Mouse (Mus musculus) heart, postnatal 0 days (tissue): Measurements from ENCODE around the gene Leng8. TPM values are rescaled to one million over a fixed set of nuclear protein-coding genes. Genes with fewer than 3 reads are reported as not detected.
"Not testable (repeated sequence)": the region's sequence is repeated elsewhere in the genome, so short reads cannot be mapped to it uniquely, and the experiment has no call there.

Experiments
- ATAC-seq: fragments of 200-750 bp; cut with Nextera tagmentation; 2 replicates; pipeline ENCODE4 v1.8.0; 2017; ENCODE audit warnings: low read depth, moderate number of reproducible peaks, moderate library complexity; ENCODE audit not compliant: insufficient read depth
- DNase-seq: peaks from one replicate; pipeline ENCODE4 v3.0.0-alpha.2; 2016; ENCODE audit warnings: low spot score
- H3K27ac ChIP-seq: fragments of 300-500 bp; sonication (generic); 2 replicates; pipeline ENCODE4 v1.5.1; 2014; ENCODE audit warnings: low read depth, mild to moderate bottlenecking
- H3K27me3 ChIP-seq: fragments of 300-500 bp; sonication (generic); 2 replicates; pipeline ENCODE4 v1.6.1; 2014; ENCODE audit warnings: low read length, mixed read lengths; ENCODE audit not compliant: control insufficient read depth, insufficient read depth
- H3K36me3 ChIP-seq: fragments of 300-500 bp; sonication (generic); replicated peaks from 2 replicates; pipeline ENCODE4 v1.6.1; 2014; ENCODE audit warnings: low read length, mixed read lengths; ENCODE audit not compliant: control insufficient read depth, insufficient read depth
- H3K4me1 ChIP-seq: fragments of 300-500 bp; sonication (generic); 2 replicates; pipeline ENCODE4 v1.6.1; 2014; ENCODE audit warnings: antibody characterized with exemption; ENCODE audit not compliant: control insufficient read depth, insufficient read depth
- H3K4me2 ChIP-seq: fragments of 300-500 bp; sonication (generic); 2 replicates; pipeline ENCODE4 v1.6.1; 2014; ENCODE audit warnings: low read depth, mild to moderate bottlenecking, low read length, moderate library complexity
- H3K4me3 ChIP-seq: fragments of 300-500 bp; sonication (generic); 2 replicates; pipeline ENCODE4 v1.5.1; 2014; ENCODE audit warnings: low read depth, low read length
- H3K9ac ChIP-seq: fragments of 300-500 bp; sonication (generic); replicated peaks from 2 replicates; pipeline ENCODE4 v1.6.1; 2014; ENCODE audit warnings: low read depth, low read length, mixed read lengths
- H3K9me3 ChIP-seq: fragments of 300-500 bp; sonication (generic); replicated peaks from 2 replicates; pipeline ENCODE4 v1.6.1; 2016; ENCODE audit warnings: low read length; ENCODE audit not compliant: control insufficient read depth
- CTCF ChIP-seq: IDR thresholded peaks from 2 replicates; pipeline ENCODE4 v1.5.1; 2016; ENCODE audit warnings: antibody characterized with exemption, control low read depth, low read depth
- EP300 ChIP-seq: IDR thresholded peaks from 2 replicates; pipeline ENCODE4 v1.6.1; 2016; ENCODE audit warnings: antibody characterized with exemption, low read depth
- WGBS: fragments of 180-500 bp; shearing (Covaris S2); extraction: QIAGEN DNeasy Blood & Tissue Kit; methylation state at CpG from one replicate; pipeline ENCODE4 v1.1.7; 2014; 5-methylcytosine and 5-hydroxymethylcytosine counted together
- polyA plus RNA-seq: library from polyadenylated mRNA; unstranded; fragments of >200 nt; fragmentation: Nextera tagmentation; extraction: Ambion mirVana; gene quantifications from 2 replicates; pipeline ENCODE4 v1.2.1, GENCODE M21; 2015
- total RNA-seq: library from RNA; depleted of rRNA; stranded (reverse); fragments of >200 nt; gene quantifications from 2 replicates; pipeline ENCODE4 v1.2.3, GENCODE M21; 2014; ENCODE audit warnings: low replicate concordance

Leng8 gene
- total and polyA plus RNA-seq, 2 experiments from 2014 or later = 16.0 to 112 TPM

DNA sequence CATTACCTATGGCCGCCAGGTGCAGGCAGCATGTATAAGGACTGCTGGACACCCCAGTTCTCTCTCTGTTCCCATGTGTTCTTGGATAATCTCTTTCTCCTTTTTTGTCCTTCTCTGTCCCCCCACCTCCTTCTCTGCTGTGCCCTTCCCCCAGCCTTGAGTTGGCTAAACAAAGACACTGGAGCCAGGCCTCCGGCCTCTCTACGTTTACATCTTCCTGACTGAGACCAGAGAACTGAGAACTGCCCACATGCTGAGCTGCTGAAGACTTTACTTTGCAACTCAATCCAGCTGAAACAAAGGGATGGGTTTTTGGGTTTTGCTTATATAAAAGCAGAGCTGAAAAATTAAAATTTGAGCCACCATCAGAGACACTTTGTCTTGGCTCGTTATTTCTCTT lies 18.1 kb downstream of the Leng8 start:
- Histone ChIP-seq H3K9ac (no peak overlapping the region), H3K9me3 (no peaks in the 10 kb centered on the region), H3K36me3 (no peaks in the 10 kb centered on the region), H3K4me3 (no peak overlapping the region), H3K4me1 (peaks cover 14% of the 10 kb centered on the region), H3K4me2 (no peak overlapping the region), H3K27ac (no peak overlapping the region), H3K27me3 (0 out of 2 replicates have a peak, but pooled peaks cover 7% of the 10 kb centered on the region)
- ATAC-seq (no peak), DNase-seq (no peak)
- 54% methylated on average over 4 of the region's 4 CpGs for WGBS
- TF ChIP-seq CTCF (no peak), EP300 (no peak)

DNA sequence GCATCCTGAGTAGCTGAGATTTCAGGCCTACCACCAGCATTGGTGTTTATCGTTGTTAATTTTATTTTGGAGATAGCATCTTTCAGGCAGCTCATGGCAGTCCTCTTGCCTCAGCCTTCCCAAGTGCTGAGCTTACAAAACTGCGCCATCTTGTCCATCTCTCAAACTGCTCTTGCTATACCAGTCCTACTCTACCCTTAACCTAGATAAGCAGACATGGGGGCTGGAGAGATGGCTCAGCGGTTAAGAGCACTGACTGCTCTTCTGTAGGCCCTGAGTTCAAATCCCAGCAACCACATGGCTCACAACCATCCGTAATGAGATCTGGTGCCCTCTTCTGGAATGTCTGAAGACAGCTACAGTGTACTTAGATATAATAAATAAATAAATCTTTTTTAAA lies 24.8 kb downstream of the Leng8 start:
- whole genome bisulfite sequencing = 86% methylated on average over 4 of the region's 4 CpGs
- not testable (repeated sequence) for ATAC-seq, DNase-seq

DNA sequence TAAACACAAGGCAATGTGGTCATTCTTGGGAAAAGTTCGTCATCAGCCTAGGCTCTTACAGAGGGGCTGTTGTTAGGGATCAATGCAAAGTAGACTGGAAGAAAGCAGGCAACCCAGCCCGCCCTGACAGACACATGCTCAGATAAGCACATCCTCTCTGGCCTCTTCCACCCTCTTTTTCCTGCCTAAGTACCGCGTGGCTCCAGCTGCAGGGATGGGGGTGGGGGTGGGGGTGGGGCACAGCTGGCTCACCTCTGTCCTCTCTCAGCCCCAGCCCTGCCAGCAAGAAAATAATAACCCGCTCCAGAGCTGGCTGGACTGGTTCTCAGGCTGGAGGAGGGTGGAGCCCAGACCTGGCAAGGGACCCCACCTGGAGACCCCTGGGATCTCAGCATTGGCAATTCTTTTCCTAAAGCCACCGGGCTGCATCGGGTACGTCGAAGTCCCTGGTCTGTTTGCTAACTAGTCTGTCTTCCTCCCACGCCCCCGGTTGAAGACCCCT lies 26.8 kb downstream of the Leng8 start:
- Histone ChIP-seq H3K27ac (peak overlapping the region; percentile 73), H3K9me3 (no peaks in the 10 kb centered on the region), H3K27me3 (no peaks in the 10 kb centered on the region), H3K4me1 (no peaks in the 10 kb centered on the region), H3K36me3 (no peaks in the 10 kb centered on the region), H3K4me2 (peak overlapping the region; percentile 76), H3K9ac (peak overlapping the region; percentile 55), H3K4me3 (peak overlapping the region; percentile 56)
- no peak for TF ChIP-seq EP300
- TF ChIP-seq CTCF = no peak
- ATAC-seq (peak; percentile 56), DNase-seq (peak; percentile 30)
- 1% methylated on average over 11 of the region's 11 CpGs for WGBS

More for the DNA sequence above, 24.8 kb downstream of the Leng8 start:
- not testable (repeated sequence) for H3K9me3 ChIP-seq, H3K9ac ChIP-seq, H3K4me1 ChIP-seq, H3K36me3 ChIP-seq, H3K27me3 ChIP-seq, H3K4me3 ChIP-seq, H3K27ac ChIP-seq, H3K4me2 ChIP-seq

DNA sequence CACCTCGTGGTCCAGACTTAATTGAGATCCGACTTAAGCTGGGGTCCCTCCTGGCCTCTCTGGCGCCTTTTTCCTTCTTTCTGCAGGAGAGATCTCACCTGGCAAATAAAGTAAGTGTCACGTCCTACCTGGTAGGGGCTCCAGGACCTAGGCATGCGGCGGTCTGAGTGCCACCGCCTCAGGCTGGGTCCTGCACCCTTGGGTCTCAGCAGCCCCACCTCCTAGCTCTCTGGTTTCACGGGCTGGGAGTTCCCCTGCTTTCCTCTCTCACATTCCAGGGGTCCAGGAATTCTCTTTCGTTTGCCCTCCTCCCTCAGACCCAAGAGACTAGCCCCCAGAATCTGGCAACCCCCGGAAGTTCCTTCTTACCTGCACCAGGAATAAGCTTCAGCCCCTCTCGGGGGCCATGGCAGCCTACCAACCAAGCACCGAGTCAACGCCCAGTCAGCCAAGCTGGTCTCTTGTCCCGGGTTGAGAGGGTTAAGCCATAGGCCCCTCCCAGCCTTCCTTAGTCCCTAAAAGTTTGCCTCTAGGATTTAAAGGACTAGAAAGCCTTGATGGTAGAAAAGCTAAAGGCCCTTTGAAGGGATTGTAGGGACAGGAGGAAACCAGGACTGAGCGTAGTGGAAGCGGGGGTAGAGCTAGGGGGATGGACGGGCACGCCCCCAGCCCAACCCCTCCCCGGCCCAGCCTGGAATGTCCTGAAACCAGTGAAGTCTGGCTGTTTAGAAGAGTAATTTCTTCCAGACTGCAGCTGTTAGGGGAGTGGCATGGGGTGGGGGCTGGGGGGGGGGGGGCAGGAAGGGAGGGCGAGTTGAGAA lies 27.5 kb downstream of the Leng8 start, which contains the start of gene Cdc42ep5:
Gene Cdc42ep5 (minus strand): TSS at position 771 of the 821 bp plus-strand sequence.
- Histone ChIP-seq H3K27me3 (no peaks in the 10 kb centered on the region), H3K4me2 (peak within 1 kb of the TSS; percentile 76), H3K9me3 (no peaks in the 10 kb centered on the region), H3K9ac (peak within 1 kb of the TSS; percentile 55), H3K4me1 (no peaks in the 10 kb centered on the region), H3K4me3 (peak within 1 kb of the TSS; percentile 56), H3K36me3 (no peaks in the 10 kb centered on the region), H3K27ac (peak within 1 kb of the TSS; percentile 73)
- DNase-seq = peak; percentile 78
- peak; percentile 89 for ATAC-seq
- 0% methylated on average over 19 of the region's 20 CpGs for WGBS
- TF ChIP-seq CTCF (no peak), EP300 (no peak)

DNA sequence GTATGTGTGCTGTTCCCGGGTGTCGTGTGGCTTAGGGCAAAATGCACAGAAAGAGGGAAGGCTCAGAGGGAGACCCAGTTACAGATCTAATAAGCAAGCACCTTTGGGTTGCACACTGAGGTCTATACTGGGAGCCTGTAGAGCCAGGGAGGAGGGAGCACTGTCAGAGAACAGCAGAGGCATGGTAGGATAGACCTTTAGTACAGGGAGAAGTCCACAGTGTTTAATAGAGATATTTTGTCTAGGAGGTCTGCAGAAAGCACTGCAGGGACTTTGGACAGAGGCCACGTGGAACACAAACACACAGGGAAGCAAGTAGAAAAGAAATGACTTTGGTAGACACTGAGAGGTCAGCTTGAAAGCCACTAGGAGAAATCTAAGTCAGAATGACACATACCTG lies 28.4 kb downstream of the Leng8 start:
- Histone ChIP-seq H3K4me2 (peak overlapping the region; percentile 76), H3K36me3 (no peaks in the 10 kb centered on the region), H3K9me3 (no peaks in the 10 kb centered on the region), H3K4me3 (0 out of 2 replicates have a peak overlapping the region, but pooled peaks have one; percentile 56), H3K4me1 (no peaks in the 10 kb centered on the region), H3K27ac (peak overlapping the region; percentile 32; the same call in 1 of the 2 replicates), H3K9ac (no peak overlapping the region), H3K27me3 (no peaks in the 10 kb centered on the region)
- 8% methylated on average over 3 of the region's 3 CpGs for WGBS
- TF ChIP-seq CTCF (no peak), EP300 (no peak)
- ATAC-seq (no peak), DNase-seq (no peak)

DNA sequence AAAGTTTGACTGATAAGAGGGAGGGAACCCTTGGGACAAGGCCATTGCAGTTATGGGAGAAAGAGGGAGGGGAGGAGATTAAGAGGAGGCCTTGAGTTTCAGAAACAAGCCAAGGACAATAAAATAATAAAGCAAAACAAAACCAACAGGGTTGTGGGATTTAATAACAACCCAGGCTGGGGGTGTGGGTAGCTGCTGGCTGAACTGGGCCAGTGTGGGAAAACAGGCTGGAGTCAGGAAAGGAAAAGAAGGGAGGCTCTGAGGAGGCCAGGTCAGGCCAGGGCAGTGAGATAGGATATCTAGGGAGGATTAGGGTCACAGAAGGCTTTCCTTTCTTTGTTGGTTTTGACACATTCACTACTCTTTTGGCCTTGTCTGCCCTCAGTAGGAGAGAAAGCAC lies 30.3 kb downstream of the Leng8 start:
- no peaks in the 10 kb centered on the region for H3K36me3 ChIP-seq
- H3K4me2 ChIP-seq = no peak overlapping the region
- H3K4me3 ChIP-seq = no peak overlapping the region
- H3K27me3 ChIP-seq = no peaks in the 10 kb centered on the region
- no peak overlapping the region for H3K27ac ChIP-seq
- DNase-seq (no peak), ATAC-seq (no peak)
- H3K4me1 ChIP-seq = no peaks in the 10 kb centered on the region
- TF ChIP-seq CTCF (no peak), EP300 (no peak)
- H3K9ac ChIP-seq = no peak overlapping the region
- no peaks in the 10 kb centered on the region for H3K9me3 ChIP-seq
